Mouse (Mus musculus) cortical plate, adult 2 months (tissue): ENCODE measurements around the gene Adh1.

ENCODE experiments used
- CTCF ChIP-seq: fragments of 200-500 bp; IDR thresholded peaks from 2 replicates; pipeline ENCODE4 v1.5.1; 2011; ENCODE audit warnings: mild to moderate bottlenecking, control low read depth, low read length; ENCODE audit not compliant: insufficient read depth; ENCODE audit errors: extremely low read depth
- POLR2A ChIP-seq: fragments of 200-500 bp; IDR thresholded peaks from 2 replicates; pipeline ENCODE4 v1.6.1; 2011; ENCODE audit warnings: mild to moderate bottlenecking, low read length, control low read depth; ENCODE audit not compliant: insufficient read depth; ENCODE audit errors: extremely low read depth

DNA sequence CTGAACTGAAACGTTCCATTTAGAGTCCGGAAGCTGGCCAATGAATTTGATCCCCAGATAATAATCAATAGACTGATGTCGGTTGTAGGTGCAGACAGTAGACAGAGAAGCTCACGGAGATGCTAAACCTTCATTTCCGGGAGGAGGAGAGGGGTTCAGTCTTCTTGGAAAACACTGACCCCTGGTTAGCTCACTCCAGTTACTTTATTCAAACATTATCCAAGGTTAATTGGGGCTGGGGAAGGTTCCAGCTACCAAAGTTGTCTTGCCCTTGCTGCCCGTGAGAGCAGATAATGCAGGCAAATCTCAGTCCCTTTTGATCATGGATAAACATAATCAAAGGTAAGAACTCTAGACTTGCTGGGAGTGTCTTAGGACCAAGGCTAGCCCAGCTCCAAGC is 9.6 kb upstream of the Adh1 start:
- no peak for TF ChIP-seq POLR2A
- no peak for TF ChIP-seq CTCF
